Mouse (Mus musculus) NIH3T3 (cell line): ENCODE measurements at regions not wholly inside any gene's neighbourhood (a gene's known extent, or its start where the extent isn't known, plus 50 kb on each side); places are given as distances from the start of the nearest gene placed in this dataset.

Source experiments
- DNase-seq: peaks from one replicate; pipeline ENCODE4 v3.0.0-alpha.2; 2012; ENCODE audit warnings: low read depth

GRCm38 (mm10) chr14:88410722-88411437 lies 60.3 kb downstream of the Pcdh20 start:
- DNase-seq = no peak

GRCm38 (mm10) chr14:88399270-88399669 lies 71.9 kb downstream of the Pcdh20 start:
- DNase-seq = no peak

- DNase-seq = no peak
Measured at GRCm38 (mm10) chr14:88397187-88397586, 74.0 kb downstream of the Pcdh20 start.

GRCm38 (mm10) chr14:88395016-88395415 lies 76.2 kb downstream of the Pcdh20 start:
- DNase-seq = peak; percentile 78

- no peak for DNase-seq
Measured at GRCm38 (mm10) chr14:88384553-88384952, 86.6 kb downstream of the Pcdh20 start.

GRCm38 (mm10) chr14:88347177-88347576 lies 124.0 kb downstream of the Pcdh20 start:
- DNase-seq = peak; percentile 22

GRCm38 (mm10) chr14:88337304-88337703 lies 133.9 kb downstream of the Pcdh20 start:
- DNase-seq = no peak

GRCm38 (mm10) chr14:88330613-88331012 lies 140.6 kb downstream of the Pcdh20 start:
- DNase-seq = no peak

GRCm38 (mm10) chr14:88326411-88326810 lies 144.8 kb downstream of the Pcdh20 start:
- DNase-seq = no peak

GRCm38 (mm10) chr14:88278327-88278726 lies 192.9 kb downstream of the Pcdh20 start:
- DNase-seq = peak; percentile 49

- no peak for DNase-seq
Measured at GRCm38 (mm10) chr14:88264771-88265170, 206.4 kb downstream of the Pcdh20 start.

GRCm38 (mm10) chr14:88259034-88259433 lies 212.2 kb downstream of the Pcdh20 start:
- no peak for DNase-seq

GRCm38 (mm10) chr14:88255131-88255530 lies 216.1 kb downstream of the Pcdh20 start:
- no peak for DNase-seq
